Mouse (Mus musculus): Measurements from ENCODE around the gene Pde6h. TPM values are rescaled to one million over a fixed set of nuclear protein-coding genes. Genes with fewer than 3 reads are reported as not detected.
"Not testable (repeated sequence)": the region's sequence is repeated elsewhere in the genome, so short reads cannot be mapped to it uniquely, and the experiment has no call there.

Pde6h gene
- total RNA-seq, 2 experiments from 2014 or later, result 1.2 TPM

DNA sequence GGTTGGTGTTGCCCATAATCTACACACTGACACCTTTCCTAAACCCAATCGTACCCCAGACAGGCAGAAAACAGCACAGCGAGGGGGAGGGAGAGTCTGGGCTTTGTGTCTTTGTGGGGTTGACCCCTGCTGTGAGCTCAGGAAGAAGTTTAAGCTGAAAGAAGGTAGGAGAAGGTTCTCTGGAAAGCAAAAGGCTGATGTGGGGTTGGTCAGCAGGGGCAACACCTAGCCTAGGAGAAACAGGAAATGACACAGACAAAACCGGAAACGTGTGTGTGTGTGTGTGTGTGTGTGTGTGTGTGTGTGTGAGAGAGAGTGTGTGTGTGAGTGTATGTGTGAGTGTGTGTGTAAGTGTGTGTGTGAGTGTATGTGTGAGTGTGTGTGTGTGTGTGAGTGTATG lies 43.8 kb downstream of the Pde6h start:
- no peak for DNase-seq (ENCODE audit: extremely low spot score in 1 of 2, low spot score in 1 of 2)

DNA sequence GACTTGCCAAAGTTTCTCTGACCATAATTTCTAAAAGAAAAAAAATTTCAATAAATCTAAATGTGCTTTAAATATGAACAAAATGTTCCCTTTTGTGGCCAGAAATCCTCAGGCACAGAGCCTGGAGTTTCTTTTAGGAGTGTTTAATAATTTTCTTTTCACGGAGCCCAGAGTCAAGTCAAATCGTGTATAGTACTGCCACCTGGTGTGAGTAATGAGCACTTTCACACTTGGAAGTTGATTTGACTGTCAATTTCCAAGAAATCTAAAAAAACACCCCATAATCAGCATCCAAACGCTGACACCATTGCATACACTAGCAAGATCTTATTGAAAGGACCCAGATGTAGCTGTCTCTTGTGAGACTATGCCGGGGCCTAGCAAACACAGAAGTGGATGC lies 45.2 kb downstream of the Pde6h start:
- not testable (repeated sequence) for DNase-seq (ENCODE audit: extremely low spot score in 1 of 2, low spot score in 1 of 2)

DNA sequence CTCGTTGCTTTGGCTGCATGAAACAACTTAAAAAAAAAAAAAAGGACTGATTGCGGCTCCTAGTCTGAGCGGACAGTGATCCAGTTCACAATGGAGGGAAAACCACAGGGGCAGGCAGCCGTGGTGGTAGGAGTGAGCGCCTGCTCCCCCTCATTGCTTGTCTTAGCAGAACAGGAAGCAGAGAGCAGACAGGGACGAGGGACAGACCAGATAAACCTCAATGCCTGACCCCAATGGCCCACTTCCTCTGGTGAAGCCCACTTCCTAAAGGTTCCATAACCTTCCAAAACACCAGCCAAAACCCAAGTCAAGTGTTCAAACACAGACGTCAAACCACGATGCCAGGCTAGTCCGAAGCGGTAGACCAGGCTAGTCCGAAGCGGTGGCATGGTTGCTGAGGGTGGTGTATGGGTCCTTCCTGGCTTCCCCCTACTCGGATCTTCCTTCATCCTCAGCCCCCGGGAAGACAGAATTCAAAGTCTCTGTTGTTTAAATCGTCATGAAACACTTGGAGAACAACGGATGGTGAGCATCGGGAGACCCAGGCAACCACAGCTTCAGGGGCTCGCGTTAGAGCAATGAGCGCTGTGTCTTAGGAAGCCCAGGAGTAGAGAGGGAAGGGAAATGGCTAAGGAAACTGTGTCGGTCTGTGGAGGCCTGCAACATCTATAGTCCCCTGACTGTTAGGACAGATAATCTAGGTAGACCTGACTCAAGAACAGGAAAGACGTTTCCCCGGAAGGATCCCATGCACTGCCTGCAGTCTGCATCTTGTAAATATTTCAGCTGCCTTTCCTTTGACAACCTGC lies 55.8 kb downstream of the Pde6h start:
- DNase-seq (ENCODE audit: extremely low spot score in 1 of 2, low spot score in 1 of 2), result no peak

DNA sequence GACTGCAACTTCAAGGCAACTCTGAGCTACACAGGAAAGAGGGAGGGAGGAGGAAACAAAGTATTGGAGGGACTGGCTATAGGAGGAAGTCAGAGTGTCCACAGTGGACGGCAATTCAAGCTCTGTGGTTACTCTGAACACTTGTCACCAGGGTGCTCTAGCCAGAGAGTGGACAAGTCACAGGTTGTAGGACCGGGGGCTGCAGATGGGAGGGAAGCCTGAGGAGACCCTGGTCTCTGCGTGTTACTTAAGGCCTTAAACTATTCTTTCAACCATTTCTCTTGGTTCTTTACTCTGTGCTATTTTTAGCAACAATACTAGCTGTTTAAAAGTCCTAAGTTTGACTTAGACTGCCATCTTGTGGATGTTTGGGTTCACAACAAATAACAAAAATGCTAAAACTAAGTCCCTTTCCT lies 56.7 kb downstream of the Pde6h start:
- DNase-seq (ENCODE audit: extremely low spot score in 1 of 2, low spot score in 1 of 2), result no peak

DNA sequence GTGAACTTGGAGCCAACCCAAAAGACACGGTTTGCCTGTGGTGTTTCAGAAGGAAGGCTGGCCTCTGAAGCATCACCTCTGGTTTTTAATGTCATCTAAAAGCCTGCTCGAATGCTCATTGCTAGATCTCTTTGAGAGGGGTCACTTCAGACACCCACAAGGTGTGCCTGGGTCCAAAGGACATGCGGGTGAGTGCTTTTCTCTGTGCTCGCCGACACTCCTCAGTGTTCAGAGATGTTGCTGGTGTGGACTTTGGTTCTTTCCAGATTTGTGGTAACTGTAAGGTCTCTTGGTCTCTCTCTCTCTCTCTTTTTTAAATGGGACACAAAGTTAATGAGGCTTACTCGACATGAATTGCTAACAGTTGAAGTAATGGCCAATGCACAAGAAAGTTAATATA lies 58.9 kb downstream of the Pde6h start:
- no peak for DNase-seq (ENCODE audit: extremely low spot score in 1 of 2, low spot score in 1 of 2)

DNA sequence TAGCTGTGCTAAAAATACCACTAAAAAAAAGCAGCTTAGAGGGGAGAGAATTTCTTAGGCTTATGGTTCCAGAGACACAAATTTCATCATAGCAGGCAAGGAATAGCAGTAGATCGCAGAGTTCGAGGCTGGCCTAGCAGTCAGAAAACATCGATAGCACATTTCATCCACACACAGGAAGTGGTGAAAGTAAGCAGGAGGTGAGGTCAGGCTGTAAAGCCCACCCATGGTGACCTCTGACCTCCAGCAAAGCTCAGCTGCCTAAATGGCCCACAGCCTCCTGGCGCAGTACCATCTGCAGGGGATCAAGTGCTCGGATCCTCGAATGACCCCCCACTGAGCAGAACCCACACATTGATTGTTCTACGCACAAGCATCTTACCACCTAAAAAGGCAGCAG lies 59.6 kb downstream of the Pde6h start:
- no peak for DNase-seq (ENCODE audit: extremely low spot score in 1 of 2, low spot score in 1 of 2)

DNA sequence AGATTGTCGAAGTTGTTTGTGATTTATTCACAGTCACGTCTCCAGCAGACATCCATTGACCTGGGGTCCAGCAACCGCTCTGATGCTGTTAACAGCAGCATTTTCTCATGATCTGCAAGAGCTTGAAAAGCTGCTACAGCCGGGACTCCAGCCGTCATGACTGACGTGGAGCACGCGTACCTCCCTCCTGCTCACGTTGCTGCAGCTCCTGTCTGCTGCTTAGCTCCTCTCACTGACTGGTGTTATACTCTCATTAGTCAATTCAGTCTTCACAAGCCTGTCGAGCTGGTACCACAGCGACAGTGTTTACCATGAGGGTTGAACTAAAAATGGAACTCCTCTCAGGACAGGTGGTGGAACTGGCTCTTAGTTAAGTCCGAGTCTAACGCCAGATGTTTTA lies 62.4 kb downstream of the Pde6h start:
- no peak for DNase-seq (ENCODE audit: extremely low spot score in 1 of 2, low spot score in 1 of 2)

DNA sequence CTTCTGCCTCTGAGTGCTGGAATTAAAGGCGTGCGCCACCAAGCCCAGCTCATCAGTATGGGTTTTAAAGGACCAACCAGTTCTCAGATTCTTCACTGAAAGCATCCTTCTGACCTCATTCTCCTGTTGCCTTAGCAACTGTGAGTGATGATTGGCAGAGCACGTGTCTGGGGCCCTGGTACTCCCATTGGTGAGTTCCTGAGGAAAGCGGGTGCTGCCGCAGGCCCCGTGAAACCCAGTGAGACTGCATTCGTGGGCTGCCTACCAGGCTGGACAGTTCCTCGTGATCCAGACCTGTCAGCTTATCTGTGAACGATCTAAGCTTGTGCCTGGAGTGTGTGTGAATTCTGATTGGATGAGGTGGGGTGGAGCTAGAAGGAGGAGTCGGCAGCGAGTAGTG lies 63.1 kb downstream of the Pde6h start:
- DNase-seq (ENCODE audit: extremely low spot score in 1 of 2, low spot score in 1 of 2), result no peak

DNA sequence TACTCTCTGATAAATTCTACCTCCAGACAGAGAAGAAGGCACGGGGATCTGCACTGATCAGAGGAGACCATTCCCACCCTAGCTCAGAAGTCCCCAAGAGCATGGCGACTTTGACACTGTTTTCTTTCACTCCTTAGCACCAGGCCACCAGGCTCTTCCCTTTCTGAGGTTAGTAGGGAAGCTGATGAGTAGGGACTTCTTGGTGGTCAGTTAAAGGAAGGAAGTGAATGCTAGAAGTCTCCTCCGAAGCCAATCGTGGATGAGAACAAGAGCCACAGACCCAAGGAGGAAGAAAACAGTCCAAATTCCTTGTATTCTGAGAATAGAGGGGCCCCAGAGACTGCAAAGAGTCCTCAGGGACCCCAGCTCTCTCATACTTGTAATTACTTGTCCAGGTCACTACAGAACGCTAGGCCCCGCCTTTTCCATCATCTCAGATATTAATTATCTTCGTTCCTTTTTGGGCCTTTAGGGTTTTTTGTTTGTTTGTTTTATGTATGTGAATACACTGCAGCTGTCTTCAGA lies 65.0 kb downstream of the Pde6h start:
- DNase-seq (ENCODE audit: extremely low spot score in 1 of 2, low spot score in 1 of 2), result no peak

DNA sequence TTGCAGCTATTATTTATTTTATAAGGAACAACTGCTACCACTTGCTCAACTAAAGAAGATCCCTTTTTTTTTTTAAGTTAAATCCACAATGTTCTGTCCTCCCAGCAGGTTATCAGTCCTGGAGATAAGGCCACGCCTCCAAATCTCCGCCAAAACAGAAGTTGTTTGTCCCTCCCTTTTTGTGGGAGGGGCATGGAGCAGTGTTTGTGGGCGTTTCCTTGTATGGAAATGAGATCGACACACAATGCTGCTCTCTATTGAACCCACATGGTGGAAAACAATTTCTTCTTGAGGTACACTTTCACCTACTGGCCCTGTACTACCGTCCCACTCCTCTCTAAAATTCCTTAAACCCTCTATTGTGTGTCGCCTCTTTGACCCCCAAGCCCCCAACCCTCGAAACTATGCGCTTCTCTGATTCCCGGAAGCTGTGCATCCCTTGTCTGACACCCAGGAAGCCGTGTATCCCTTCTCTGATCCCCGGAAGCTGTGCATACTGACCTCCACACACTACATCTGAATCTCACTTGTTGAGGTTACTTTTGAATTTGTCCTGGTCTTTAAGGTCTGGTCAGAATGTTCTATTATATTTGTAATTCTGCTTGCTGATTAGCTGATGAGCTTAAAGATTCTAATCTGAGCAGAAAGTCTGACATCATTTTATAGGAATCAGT lies 66.3 kb downstream of the Pde6h start:
- no peak for DNase-seq (ENCODE audit: extremely low spot score in 1 of 2, low spot score in 1 of 2)

DNA sequence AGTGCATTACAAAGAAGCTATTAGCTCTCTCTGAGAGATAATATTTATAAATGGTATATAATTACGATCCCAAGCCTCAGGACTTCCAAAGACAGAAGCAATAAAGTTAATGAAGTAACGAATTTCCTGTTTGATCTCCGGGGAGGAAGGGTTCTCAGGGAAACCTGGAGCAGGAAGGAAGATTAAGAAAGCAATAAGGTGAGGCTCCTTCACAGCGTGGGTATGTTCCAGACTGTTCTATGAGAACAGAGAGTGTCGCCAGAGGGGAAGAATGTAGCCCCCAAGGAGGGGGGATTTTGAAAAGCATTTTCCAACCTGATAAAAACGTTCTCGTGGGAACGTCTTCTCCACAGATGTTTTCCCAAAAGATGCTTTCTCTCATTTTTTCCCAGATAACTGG lies 66.9 kb downstream of the Pde6h start:
- no peak for DNase-seq (ENCODE audit: extremely low spot score in 1 of 2, low spot score in 1 of 2)

DNA sequence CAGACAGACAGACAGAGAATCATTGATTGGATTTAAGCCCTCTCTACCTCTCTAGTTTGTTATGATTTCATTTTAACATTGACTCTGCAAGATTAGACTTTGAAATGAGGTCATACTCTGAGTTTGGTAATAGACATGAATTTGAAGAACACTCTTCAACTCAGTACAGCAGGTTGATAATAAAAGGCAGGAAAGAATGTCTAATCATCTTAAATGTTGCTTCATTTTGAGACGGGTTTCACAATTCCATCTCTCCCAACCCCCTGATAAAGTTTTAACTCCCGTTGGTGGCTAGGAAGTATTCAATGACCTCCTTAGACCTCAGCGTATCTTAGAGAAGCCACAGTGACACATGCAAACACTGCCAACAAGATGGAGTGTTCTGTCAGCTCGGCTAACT lies 69.9 kb downstream of the Pde6h start:
- no peak for DNase-seq (ENCODE audit: extremely low spot score in 1 of 2, low spot score in 1 of 2)

DNA sequence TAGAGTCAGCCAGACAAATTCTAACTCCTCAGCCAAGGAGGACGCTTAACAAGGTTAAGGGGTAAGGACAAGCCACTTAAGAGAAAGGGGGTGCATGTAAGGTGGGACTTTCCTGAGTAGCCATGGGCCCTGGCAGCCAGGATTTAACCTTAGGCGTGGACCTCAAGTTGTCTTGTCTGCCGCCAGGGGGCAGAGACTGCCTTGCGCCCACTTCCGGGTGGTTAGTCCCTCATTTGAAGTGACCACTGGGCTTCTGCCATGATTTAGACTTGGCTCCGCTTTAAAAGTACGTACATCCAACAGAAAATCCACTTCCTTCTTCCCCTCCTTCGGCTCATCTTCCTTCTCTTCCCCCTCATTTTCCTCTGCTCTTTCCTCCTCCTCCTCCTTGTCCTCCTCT lies 71.9 kb downstream of the Pde6h start:
- DNase-seq (ENCODE audit: extremely low spot score in 1 of 2, low spot score in 1 of 2), result no peak

DNA sequence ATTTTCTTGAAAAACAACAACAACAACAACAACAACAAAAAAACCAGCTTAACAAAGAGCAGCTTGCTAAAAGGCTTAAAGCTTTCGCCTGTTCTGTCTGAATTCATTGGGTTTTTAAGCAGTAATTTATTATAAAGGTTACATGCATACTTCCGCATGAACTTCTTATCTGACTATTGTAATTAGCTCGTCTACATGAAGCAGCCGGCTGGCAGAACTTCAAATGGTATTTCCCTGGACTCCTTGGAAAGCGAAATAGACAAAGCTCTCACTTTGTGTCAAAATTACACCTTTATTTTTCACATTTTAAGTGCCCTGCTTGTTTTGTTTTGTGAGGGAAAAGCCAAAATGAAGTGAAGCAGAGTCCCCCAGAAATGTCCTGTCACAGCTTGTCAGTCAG lies 72.7 kb downstream of the Pde6h start:
- no peak for DNase-seq (ENCODE audit: extremely low spot score in 1 of 2, low spot score in 1 of 2)

DNA sequence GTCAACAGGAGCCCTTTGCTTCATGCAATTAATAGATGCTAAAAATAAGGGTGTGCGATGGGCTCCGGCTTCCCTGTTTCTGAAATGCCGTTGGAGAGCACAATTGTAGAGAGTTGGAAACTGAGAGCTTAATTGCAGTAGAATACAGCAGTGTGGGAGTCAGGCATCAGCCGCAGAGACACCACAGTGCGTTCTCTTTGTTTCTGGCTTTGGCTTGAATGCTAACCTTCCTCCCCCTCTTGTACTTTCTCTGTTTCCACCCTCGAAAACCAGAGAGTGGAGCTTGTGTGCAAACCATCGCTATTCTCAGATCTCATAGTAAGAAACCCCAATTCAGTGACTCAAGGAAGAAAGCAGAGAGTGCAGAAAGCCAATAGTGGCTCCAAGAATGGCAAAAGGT lies 74.5 kb downstream of the Pde6h start:
- no peak for DNase-seq (ENCODE audit: extremely low spot score in 1 of 2, low spot score in 1 of 2)

DNA sequence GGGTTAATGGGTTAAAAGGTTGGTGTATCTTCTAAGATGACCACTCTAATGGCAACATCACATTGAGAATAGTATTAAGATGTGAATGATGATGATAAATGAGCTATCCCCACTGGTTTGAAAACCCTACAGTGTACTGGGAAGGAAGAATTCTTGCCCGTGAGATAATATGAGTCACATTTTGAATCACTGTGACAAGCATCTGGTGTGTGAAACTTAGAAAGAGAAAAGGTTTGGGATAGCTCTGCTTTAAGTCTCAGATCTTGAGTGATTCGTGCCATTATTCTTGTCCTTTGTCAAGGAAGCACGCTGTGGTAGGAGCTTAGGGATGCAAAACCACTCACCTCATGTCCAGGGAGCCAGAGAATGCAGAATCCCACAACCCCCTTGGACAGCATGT lies 75.4 kb downstream of the Pde6h start:
- no peak for DNase-seq (ENCODE audit: extremely low spot score in 1 of 2, low spot score in 1 of 2)

DNA sequence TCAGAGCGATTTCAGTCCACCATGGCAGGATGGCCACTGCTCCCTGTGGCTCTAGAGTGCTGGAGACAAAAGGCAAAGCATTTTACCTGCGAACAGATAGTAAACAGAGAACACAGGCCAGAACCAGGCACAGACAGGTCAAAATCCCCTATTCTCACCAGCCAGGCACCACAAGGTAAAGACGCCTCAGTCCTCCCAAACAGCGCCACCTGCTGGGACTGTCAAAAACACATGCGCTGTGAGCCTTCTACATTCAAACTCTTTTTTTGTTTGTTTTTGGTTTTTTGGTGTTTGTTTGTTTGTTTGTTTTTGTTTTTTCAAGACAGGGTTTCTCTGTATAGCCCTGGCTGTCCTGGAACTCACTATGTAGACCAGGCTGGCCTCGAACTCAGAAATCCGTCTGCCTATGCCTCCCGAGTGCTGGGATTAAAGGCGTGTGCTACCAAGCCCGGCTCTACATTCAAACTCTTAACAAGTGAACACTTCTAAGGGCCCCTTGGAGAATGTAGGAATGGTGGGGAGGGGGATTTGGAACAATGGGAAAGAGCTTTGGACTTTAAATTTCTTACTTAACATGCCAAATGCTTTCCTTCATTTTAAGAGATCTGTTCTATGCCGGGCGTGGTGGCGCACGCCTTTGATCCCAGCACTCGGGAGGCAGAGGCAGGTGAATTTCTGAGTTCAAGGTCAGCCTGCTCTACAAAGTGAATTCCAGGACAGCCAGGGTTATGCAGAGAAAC lies 76.2 kb downstream of the Pde6h start:
- peak in 1 of 2 experiments; percentile 35 for DNase-seq (ENCODE audit: extremely low spot score in 1 of 2, low spot score in 1 of 2)

DNA sequence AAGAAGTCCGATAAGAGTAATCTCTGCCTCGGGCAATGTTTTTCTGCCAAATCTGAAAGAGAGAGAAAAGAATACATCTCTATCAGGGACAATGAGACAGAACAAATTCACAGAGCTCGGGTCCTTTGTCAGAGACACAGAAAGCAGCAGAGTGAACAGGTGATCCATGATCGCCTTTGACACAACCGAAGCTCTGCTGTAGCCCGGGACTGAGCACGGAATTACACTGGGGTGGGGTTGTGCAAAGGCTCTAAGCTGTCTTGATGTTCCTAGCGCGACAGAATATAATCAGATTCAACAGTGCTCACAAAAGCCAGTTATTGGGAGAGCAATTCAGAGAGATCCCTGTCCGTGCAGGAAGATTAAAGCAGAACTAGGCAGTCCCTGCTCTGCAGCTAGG lies 77.1 kb downstream of the Pde6h start:
- DNase-seq (ENCODE audit: extremely low spot score in 1 of 2, low spot score in 1 of 2), result no peak

DNA sequence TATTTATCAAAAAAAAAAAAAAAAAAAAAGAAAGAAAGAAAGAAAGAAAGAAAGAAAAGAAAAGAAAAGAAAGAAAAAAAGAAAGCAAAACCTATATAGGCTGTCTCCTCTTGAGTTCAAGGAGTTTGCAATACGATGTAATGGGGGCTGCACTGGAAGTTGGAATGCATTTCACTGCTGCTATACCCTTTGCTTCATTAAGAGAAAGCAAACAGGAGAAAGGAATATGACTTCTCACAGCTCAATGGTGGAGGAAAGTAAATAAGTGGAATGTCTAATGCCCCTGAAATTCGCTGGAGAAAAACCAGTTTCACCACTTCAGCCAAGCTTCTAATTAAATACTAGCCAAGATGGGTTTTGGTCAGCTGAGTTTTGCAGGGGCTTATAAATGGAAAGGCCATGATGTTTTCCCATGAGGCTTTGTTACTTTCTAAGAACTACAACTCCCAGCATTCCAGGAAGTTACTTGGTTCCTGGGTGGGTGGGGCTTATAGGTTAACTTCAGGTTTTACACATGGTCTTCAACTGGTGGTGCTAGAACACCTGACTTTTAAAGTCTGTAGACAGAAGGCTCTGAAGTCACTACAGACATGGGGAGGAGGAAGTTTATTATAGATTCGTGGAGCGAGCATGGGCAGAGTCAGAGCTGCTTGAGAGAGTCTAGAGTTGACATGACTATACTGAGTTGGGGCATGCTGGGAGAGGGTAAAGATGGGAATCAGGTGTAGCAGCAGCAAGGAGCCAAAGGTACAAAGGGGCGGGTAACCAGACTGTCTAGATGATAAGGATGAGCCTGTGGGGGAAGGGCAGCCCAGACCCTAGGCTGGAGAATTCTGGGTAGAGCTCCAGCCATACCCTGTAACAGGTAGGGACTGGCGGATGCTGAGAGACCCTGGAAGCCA lies 77.9 kb downstream of the Pde6h start:
- DNase-seq (ENCODE audit: extremely low spot score in 1 of 2, low spot score in 1 of 2), result no peak

DNA sequence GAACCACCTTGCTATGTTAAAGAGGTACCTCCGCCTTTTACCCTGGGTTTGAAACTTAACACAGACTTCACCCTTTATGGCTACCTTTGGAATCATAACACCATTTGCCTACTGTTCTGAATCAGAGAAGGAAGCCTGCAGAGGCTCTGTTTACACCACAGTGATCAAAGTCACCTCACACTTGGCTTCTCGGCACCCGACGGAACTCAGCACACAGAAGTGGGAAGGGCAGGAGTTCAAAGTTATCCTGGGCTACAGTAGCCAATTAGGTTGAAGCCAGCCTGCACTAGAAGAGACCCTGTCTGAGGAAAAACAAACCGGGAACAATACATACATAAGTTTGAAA lies 78.5 kb downstream of the Pde6h start:
- no peak for DNase-seq (ENCODE audit: extremely low spot score in 1 of 2, low spot score in 1 of 2)
